Mouse (Mus musculus): ENCODE measurements around the gene Mettl18. TPM values are rescaled to one million over a fixed set of nuclear protein-coding genes. Genes with fewer than 3 reads are reported as not detected.
"Not testable (repeated sequence)": the region's sequence is repeated elsewhere in the genome, so short reads cannot be mapped to it uniquely, and the experiment has no call there.

Mettl18 gene
- polyA plus RNA-seq, 1 experiment, result 3.7 TPM

- Histone ChIP-seq H3K4me3 (ENCODE audit: insufficient read depth, low read length) (peak overlapping the region; percentile 93), H3K4me1 (ENCODE audit: control insufficient read depth, insufficient read depth, low read length) (no peaks in the 10 kb centered on the region), H3K27ac (ENCODE audit: insufficient read depth, low read length) (no peak overlapping the region)
- TF ChIP-seq CTCF (IDR thresholded peaks at IDR 0.05; ENCODE audit: extremely low read depth, insufficient read depth, low read length) (no peak), POLR2A (IDR thresholded peaks at IDR 0.05; ENCODE audit: extremely low read depth, insufficient read depth, low read length) (no peak)
Observed at GRCm38 (mm10) chr1:163995609-163995913, 872 bp downstream of the Mettl18 start.

- Histone ChIP-seq H3K27ac (ENCODE audit: insufficient read depth, low read length) (no peak overlapping the region), H3K4me1 (ENCODE audit: control insufficient read depth, insufficient read depth, low read length) (no peaks in the 10 kb centered on the region), H3K4me3 (ENCODE audit: insufficient read depth, low read length) (no peak overlapping the region)
- no peak for TF ChIP-seq POLR2A (IDR thresholded peaks at IDR 0.05; ENCODE audit: extremely low read depth, insufficient read depth, low read length)
- no peak for TF ChIP-seq CTCF (IDR thresholded peaks at IDR 0.05; ENCODE audit: extremely low read depth, insufficient read depth, low read length)
Observed at GRCm38 (mm10) chr1:164001831-164002452, 7.3 kb downstream of the Mettl18 start.

- no peak for TF ChIP-seq CTCF (IDR thresholded peaks at IDR 0.05; ENCODE audit: extremely low read depth, insufficient read depth, low read length)
- TF ChIP-seq POLR2A (IDR thresholded peaks at IDR 0.05; ENCODE audit: extremely low read depth, insufficient read depth, low read length), result no peak
- no peak overlapping the region for H3K27ac ChIP-seq (ENCODE audit: insufficient read depth, low read length)
- H3K4me1 ChIP-seq (ENCODE audit: control insufficient read depth, insufficient read depth, low read length), result no peaks in the 10 kb centered on the region
- H3K4me3 ChIP-seq (ENCODE audit: insufficient read depth, low read length), result no peak overlapping the region
Observed at GRCm38 (mm10) chr1:164004311-164004710, 9.6 kb downstream of the Mettl18 start.

GRCm38 (mm10) chr1:164009235-164009634 is 14.5 kb downstream of the Mettl18 start:
- Histone ChIP-seq H3K4me1 (ENCODE audit: control insufficient read depth, insufficient read depth, low read length) (no peaks in the 10 kb centered on the region), H3K4me3 (ENCODE audit: insufficient read depth, low read length) (no peak overlapping the region), H3K27ac (ENCODE audit: insufficient read depth, low read length) (no peak overlapping the region)
- peak; percentile 54; the same call in 1 of the 2 replicates for TF ChIP-seq CTCF (IDR thresholded peaks at IDR 0.05; ENCODE audit: extremely low read depth, insufficient read depth, low read length)
- no peak for TF ChIP-seq POLR2A (IDR thresholded peaks at IDR 0.05; ENCODE audit: extremely low read depth, insufficient read depth, low read length)

GRCm38 (mm10) chr1:164014616-164015015 is 19.9 kb downstream of the Mettl18 start:
- no peak overlapping the region for H3K27ac ChIP-seq (ENCODE audit: insufficient read depth, low read length)
- H3K4me3 ChIP-seq (ENCODE audit: insufficient read depth, low read length), result no peak overlapping the region
- H3K4me1 ChIP-seq (ENCODE audit: control insufficient read depth, insufficient read depth, low read length), result no peaks in the 10 kb centered on the region
- TF ChIP-seq CTCF (IDR thresholded peaks at IDR 0.05; ENCODE audit: extremely low read depth, insufficient read depth, low read length) (no peak), POLR2A (IDR thresholded peaks at IDR 0.05; ENCODE audit: extremely low read depth, insufficient read depth, low read length) (no peak)

- Histone ChIP-seq H3K4me1 (ENCODE audit: control insufficient read depth, insufficient read depth, low read length) (no peaks in the 10 kb centered on the region), H3K4me3 (ENCODE audit: insufficient read depth, low read length) (no peak overlapping the region), H3K27ac (ENCODE audit: insufficient read depth, low read length) (no peak overlapping the region)
- no peak for TF ChIP-seq CTCF (IDR thresholded peaks at IDR 0.05; ENCODE audit: extremely low read depth, insufficient read depth, low read length)
- no peak for TF ChIP-seq POLR2A (IDR thresholded peaks at IDR 0.05; ENCODE audit: extremely low read depth, insufficient read depth, low read length)
Observed at GRCm38 (mm10) chr1:164018221-164018896, 23.7 kb downstream of the Mettl18 start.

- Histone ChIP-seq H3K4me3 (ENCODE audit: insufficient read depth, low read length) (no peak overlapping the region), H3K4me1 (ENCODE audit: control insufficient read depth, insufficient read depth, low read length) (no peaks in the 10 kb centered on the region), H3K27ac (ENCODE audit: insufficient read depth, low read length) (no peak overlapping the region)
- TF ChIP-seq POLR2A (IDR thresholded peaks at IDR 0.05; ENCODE audit: extremely low read depth, insufficient read depth, low read length) (no peak), CTCF (IDR thresholded peaks at IDR 0.05; ENCODE audit: extremely low read depth, insufficient read depth, low read length) (no peak)
Observed at GRCm38 (mm10) chr1:164019789-164020188, 25.1 kb downstream of the Mettl18 start.

GRCm38 (mm10) chr1:164020746-164021145 is 26.1 kb downstream of the Mettl18 start:
- not testable (repeated sequence) for H3K4me3 ChIP-seq (ENCODE audit: insufficient read depth, low read length); H3K4me1 ChIP-seq (ENCODE audit: control insufficient read depth, insufficient read depth, low read length); H3K27ac ChIP-seq (ENCODE audit: insufficient read depth, low read length)

- not testable (repeated sequence) for H3K4me3 ChIP-seq (ENCODE audit: insufficient read depth, low read length); H3K4me1 ChIP-seq (ENCODE audit: control insufficient read depth, insufficient read depth, low read length); H3K27ac ChIP-seq (ENCODE audit: insufficient read depth, low read length)
Observed at GRCm38 (mm10) chr1:164022106-164022505, 27.4 kb downstream of the Mettl18 start.

GRCm38 (mm10) chr1:164025685-164026084 is 31.0 kb downstream of the Mettl18 start:
- Histone ChIP-seq H3K4me3 (ENCODE audit: insufficient read depth, low read length) (no peak overlapping the region), H3K4me1 (ENCODE audit: control insufficient read depth, insufficient read depth, low read length) (no peaks in the 10 kb centered on the region), H3K27ac (ENCODE audit: insufficient read depth, low read length) (no peak overlapping the region)
- TF ChIP-seq CTCF (IDR thresholded peaks at IDR 0.05; ENCODE audit: extremely low read depth, insufficient read depth, low read length) (no peak), POLR2A (IDR thresholded peaks at IDR 0.05; ENCODE audit: extremely low read depth, insufficient read depth, low read length) (no peak)
